Mouse (Mus musculus): ENCODE measurements around the gene AC129217.1.
"Not testable (repeated sequence)": the region's sequence is repeated elsewhere in the genome, so short reads cannot be mapped to it uniquely, and the experiment has no call there.

Gene AC129217.1

GRCm38 (mm10) chr19:8819596-8820423, 9.8 kb upstream of the AC129217.1 start, which contains the start of gene Hnrnpul2:
Gene Hnrnpul2, plus strand, starts transcription at chr19:8820010.
- H3K9me3 ChIP-seq (ENCODE audit: low read length): no peaks in the 10 kb centered on the region

GRCm38 (mm10) chr19:8820424-8820956, 9.1 kb upstream of the AC129217.1 start:
- Histone ChIP-seq H3K4me3 (replicated peaks; ENCODE audit: low read length) (peak overlapping the region; percentile 99), H3K36me3 (ENCODE audit: insufficient read depth, low read length) (peaks cover 76% of the 10 kb centered on the region), H3K4me1 (replicated peaks; ENCODE audit: low read depth, low read length) (peaks cover 68% of the 10 kb centered on the region), H3K27me3 (ENCODE audit: insufficient read depth, low read length) (no peaks in the 10 kb centered on the region), H3K9me3 (ENCODE audit: low read length) (no peaks in the 10 kb centered on the region)
- TF ChIP-seq CTCF (conservative IDR thresholded peaks at IDR 0.05; ENCODE audit: low read length) (no peak), NANOG (IDR thresholded peaks at IDR 0.05; ENCODE audit: borderline replicate concordance, low read length) (no peak), POU5F1 (IDR thresholded peaks at IDR 0.05; ENCODE audit: borderline replicate concordance, low read length) (no peak)

More at GRCm38 (mm10) chr19:8819596-8820423, 9.8 kb upstream of the AC129217.1 start, which contains the start of gene Hnrnpul2:
- TF ChIP-seq CTCF (conservative IDR thresholded peaks at IDR 0.05; ENCODE audit: low read length): no peak
- TF ChIP-seq NANOG (IDR thresholded peaks at IDR 0.05; ENCODE audit: borderline replicate concordance, low read length): no peak
- no peak for TF ChIP-seq POU5F1 (IDR thresholded peaks at IDR 0.05; ENCODE audit: borderline replicate concordance, low read length)
- H3K36me3 ChIP-seq (ENCODE audit: insufficient read depth, low read length): peaks cover 76% of the 10 kb centered on the region
- peaks cover 65% of the 10 kb centered on the region for H3K4me1 ChIP-seq (replicated peaks; ENCODE audit: low read depth, low read length)
- peak within 1 kb of the TSS; percentile 99 for H3K4me3 ChIP-seq (replicated peaks; ENCODE audit: low read length)
- no peaks in the 10 kb centered on the region for H3K27me3 ChIP-seq (ENCODE audit: insufficient read depth, low read length)

GRCm38 (mm10) chr19:8821146-8821545, 8.4 kb upstream of the AC129217.1 start:
- H3K4me3 ChIP-seq (replicated peaks; ENCODE audit: low read length): peak overlapping the region; percentile 99
- no peak for TF ChIP-seq POU5F1 (IDR thresholded peaks at IDR 0.05; ENCODE audit: borderline replicate concordance, low read length)
- no peak for TF ChIP-seq NANOG (IDR thresholded peaks at IDR 0.05; ENCODE audit: borderline replicate concordance, low read length)
- TF ChIP-seq CTCF (conservative IDR thresholded peaks at IDR 0.05; ENCODE audit: low read length): no peak
- H3K36me3 ChIP-seq (ENCODE audit: insufficient read depth, low read length): peaks cover 76% of the 10 kb centered on the region
- H3K27me3 ChIP-seq (ENCODE audit: insufficient read depth, low read length): no peaks in the 10 kb centered on the region
- H3K4me1 ChIP-seq (replicated peaks; ENCODE audit: low read depth, low read length): peaks cover 62% of the 10 kb centered on the region
- no peaks in the 10 kb centered on the region for H3K9me3 ChIP-seq (ENCODE audit: low read length)

GRCm38 (mm10) chr19:8822696-8823095, 6.9 kb upstream of the AC129217.1 start:
- Histone ChIP-seq H3K36me3 (ENCODE audit: insufficient read depth, low read length) (peaks cover 76% of the 10 kb centered on the region), H3K4me1 (replicated peaks; ENCODE audit: low read depth, low read length) (peaks cover 48% of the 10 kb centered on the region), H3K27me3 (ENCODE audit: insufficient read depth, low read length) (no peaks in the 10 kb centered on the region), H3K9me3 (ENCODE audit: low read length) (no peaks in the 10 kb centered on the region), H3K4me3 (replicated peaks; ENCODE audit: low read length) (peak overlapping the region; percentile 32; the same call in 1 of the 2 replicates)
- TF ChIP-seq NANOG (IDR thresholded peaks at IDR 0.05; ENCODE audit: borderline replicate concordance, low read length) (no peak), CTCF (conservative IDR thresholded peaks at IDR 0.05; ENCODE audit: low read length) (no peak), POU5F1 (IDR thresholded peaks at IDR 0.05; ENCODE audit: borderline replicate concordance, low read length) (no peak)

GRCm38 (mm10) chr19:8830664-8831063, 1.1 kb downstream of the AC129217.1 start:
- peaks cover 33% of the 10 kb centered on the region for H3K4me1 ChIP-seq (replicated peaks; ENCODE audit: low read depth, low read length)
- H3K9me3 ChIP-seq (ENCODE audit: low read length): no peaks in the 10 kb centered on the region
- peaks cover 98% of the 10 kb centered on the region for H3K36me3 ChIP-seq (ENCODE audit: insufficient read depth, low read length)
- no peaks in the 10 kb centered on the region for H3K27me3 ChIP-seq (ENCODE audit: insufficient read depth, low read length)
- TF ChIP-seq POU5F1 (IDR thresholded peaks at IDR 0.05; ENCODE audit: borderline replicate concordance, low read length) (no peak), CTCF (conservative IDR thresholded peaks at IDR 0.05; ENCODE audit: low read length) (no peak), NANOG (IDR thresholded peaks at IDR 0.05; ENCODE audit: borderline replicate concordance, low read length) (no peak)
- H3K4me3 ChIP-seq (replicated peaks; ENCODE audit: low read length): no peak overlapping the region

- H3K9me3 ChIP-seq (ENCODE audit: low read length): no peaks in the 10 kb centered on the region
- H3K4me3 ChIP-seq (replicated peaks; ENCODE audit: low read length): no peak overlapping the region
- H3K36me3 ChIP-seq (ENCODE audit: insufficient read depth, low read length): peaks cover 93% of the 10 kb centered on the region
- peaks cover 39% of the 10 kb centered on the region for H3K4me1 ChIP-seq (replicated peaks; ENCODE audit: low read depth, low read length)
- H3K27me3 ChIP-seq (ENCODE audit: insufficient read depth, low read length): no peaks in the 10 kb centered on the region
- TF ChIP-seq CTCF (conservative IDR thresholded peaks at IDR 0.05; ENCODE audit: low read length): 0 out of 2 replicates have a peak, but pooled peaks have one; percentile 13
- TF ChIP-seq POU5F1 (IDR thresholded peaks at IDR 0.05; ENCODE audit: borderline replicate concordance, low read length): no peak
- TF ChIP-seq NANOG (IDR thresholded peaks at IDR 0.05; ENCODE audit: borderline replicate concordance, low read length): no peak
Measured at GRCm38 (mm10) chr19:8831262-8831661, 1.7 kb downstream of the AC129217.1 start.

- Histone ChIP-seq H3K27me3 (ENCODE audit: insufficient read depth, low read length) (no peaks in the 10 kb centered on the region), H3K36me3 (ENCODE audit: insufficient read depth, low read length) (peaks cover 76% of the 10 kb centered on the region), H3K9me3 (ENCODE audit: low read length) (no peaks in the 10 kb centered on the region), H3K4me3 (replicated peaks; ENCODE audit: low read length) (no peak overlapping the region), H3K4me1 (replicated peaks; ENCODE audit: low read depth, low read length) (peaks cover 50% of the 10 kb centered on the region)
- TF ChIP-seq NANOG (IDR thresholded peaks at IDR 0.05; ENCODE audit: borderline replicate concordance, low read length) (no peak), CTCF (conservative IDR thresholded peaks at IDR 0.05; ENCODE audit: low read length) (no peak), POU5F1 (IDR thresholded peaks at IDR 0.05; ENCODE audit: borderline replicate concordance, low read length) (no peak)
Measured at GRCm38 (mm10) chr19:8832971-8833370, 3.4 kb downstream of the AC129217.1 start.

GRCm38 (mm10) chr19:8836327-8836726, 6.8 kb downstream of the AC129217.1 start:
- Histone ChIP-seq H3K4me1 (replicated peaks; ENCODE audit: low read depth, low read length) (peaks cover 56% of the 10 kb centered on the region), H3K36me3 (ENCODE audit: insufficient read depth, low read length) (peaks cover 47% of the 10 kb centered on the region), H3K4me3 (replicated peaks; ENCODE audit: low read length) (peak overlapping the region; percentile 76; the same call in 1 of the 2 replicates)
- H3K27me3 ChIP-seq (ENCODE audit: insufficient read depth, low read length); H3K9me3 ChIP-seq (ENCODE audit: low read length): not testable (repeated sequence)

Measured in E14TG2a.4 (cell line).